Mouse (Mus musculus) telencephalon, adult 2 months (tissue): ENCODE data around the gene Psmc3ip.

Experiments used
- DNase-seq: peaks from one replicate; pipeline ENCODE4 v3.0.0-alpha.2; 2011; ENCODE audit warnings: low read depth, low spot score

Psmc3ip gene

DNA sequence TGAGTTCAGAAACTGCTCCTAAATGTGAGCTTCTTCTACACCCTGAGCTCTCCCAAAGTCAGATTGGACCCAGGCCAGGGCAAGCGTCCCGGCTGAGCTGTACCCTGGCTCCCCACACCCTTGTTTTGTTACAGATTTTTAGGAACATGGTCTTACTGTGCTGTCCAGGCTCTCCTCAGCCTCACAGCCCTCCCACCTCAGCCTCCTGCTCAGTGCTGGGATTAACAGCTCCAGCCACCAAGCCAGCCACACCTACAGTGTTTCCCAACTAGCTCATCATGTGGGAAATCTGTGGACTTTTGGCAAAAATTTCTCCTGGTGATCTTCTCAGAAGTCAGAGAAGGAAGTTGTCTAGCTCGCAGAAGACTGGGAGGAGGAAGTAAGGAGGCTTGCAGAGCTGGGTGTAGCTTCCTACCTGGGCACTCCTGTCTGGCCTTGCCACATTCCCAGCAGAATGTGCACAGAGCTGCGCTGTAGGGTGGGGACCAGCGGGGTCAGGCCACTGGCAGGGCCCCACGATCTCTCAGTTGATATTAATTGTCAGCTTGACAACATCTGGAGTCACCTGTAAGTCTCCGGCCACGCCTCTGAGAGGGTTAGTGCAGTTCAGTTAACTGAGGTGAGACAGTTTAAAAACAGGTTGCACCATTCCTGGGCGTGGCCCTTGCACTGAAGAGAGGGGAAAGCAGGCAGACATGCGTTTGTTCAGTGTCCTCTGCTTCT is 42.3 kb downstream of the Psmc3ip start:
- no peak for DNase-seq

DNA sequence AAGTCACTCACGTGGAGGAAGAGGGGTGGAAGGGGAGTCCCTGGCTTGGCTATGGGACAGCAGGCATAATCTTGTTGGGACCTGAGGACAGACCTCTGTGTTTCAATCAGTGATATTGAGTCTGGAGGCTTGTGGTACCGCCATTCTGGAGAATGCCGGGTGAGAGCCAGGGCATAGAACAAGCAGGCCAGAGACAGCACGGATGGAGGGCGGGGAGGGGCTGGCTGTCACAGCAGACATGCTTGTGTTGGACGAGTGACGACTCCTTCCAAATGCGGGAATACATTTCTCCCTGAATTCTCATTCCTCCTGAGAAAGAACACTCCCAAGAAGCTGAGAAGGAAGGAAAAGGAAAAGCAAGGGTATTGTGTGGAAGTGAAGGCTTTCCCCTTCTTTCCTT is 43.6 kb downstream of the Psmc3ip start:
- no peak for DNase-seq

DNA sequence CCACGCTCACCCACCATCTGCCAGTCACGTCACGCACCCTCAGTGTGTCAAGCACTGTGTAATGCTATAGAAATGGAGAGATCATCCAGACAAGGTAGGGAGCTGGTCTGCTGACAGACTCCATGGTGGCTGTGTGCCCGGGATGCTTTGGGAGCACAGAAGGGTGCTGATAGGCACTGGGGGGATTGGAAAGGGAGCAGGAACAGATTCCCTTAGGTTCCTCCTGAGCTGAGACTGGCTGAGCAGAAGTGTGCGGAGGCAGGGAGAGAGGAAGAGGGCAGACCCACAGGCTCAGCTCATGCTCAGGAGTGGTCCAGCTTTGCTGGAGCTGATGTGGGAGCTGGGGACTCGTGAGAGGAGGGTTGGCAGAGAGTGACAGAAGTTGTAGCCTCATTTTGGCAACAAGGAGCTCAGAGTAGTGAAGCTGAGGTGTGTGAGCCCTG is 44.2 kb downstream of the Psmc3ip start:
- no peak for DNase-seq

DNA sequence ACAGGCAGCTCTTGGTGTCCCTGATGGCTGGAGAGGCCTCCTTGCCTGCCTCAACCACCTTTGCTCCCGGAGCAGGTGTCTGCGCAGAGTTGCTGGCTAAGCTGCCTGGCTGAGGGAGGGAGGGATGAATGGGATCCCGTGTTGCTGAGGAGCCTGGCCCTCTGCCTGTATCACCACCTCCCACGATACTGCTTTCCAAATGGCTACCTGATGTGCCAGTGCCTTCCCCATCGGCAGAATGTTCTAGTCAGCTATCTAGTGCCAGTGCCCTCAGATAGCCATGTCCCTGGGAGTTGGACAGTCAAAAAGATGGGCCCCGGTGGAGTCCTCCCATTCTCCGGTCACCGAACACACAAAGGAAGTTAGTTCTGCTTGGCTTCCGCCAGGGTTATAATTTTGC is 44.9 kb downstream of the Psmc3ip start:
- DNase-seq = no peak

DNA sequence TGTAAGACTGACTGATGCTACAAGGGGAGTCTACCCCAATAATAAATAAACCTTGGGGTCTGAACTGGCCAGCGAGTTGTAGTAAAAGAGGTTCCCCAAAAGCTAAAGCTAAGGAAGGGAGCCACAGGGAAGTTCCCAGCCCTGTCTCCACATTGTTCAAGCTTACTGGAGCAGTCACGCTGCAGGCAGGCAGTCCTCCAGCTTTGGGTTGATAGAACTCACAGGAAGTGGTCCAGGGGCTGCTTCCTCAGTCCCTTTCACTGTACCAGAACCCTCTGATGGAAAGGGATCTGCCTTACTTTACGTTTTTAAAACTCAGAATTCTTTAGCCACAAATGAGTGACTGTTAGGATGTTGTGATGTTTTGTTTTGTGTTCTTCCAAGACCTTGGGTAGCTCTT is 47.7 kb downstream of the Psmc3ip start:
- no peak for DNase-seq

DNA sequence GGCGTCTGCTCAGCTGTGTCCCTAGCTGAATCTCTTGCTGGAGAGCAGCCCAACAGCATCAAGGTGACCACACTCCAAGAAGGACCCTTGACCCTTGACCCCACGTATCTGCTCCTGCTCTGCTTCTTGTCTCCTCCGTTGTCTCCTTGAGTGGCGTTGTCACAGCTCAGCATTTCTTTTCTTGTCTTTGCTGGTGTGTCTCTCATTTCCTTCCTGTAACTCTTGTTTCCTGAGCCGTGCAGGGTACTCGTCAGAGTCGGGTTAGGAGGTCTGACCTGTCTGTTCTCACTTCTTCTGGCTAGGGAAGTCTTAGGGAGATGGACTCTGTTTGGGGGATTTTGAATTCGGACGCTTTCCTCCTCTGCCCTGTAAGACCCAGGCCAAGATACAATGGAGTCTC is 48.8 kb downstream of the Psmc3ip start:
- no peak for DNase-seq

DNA sequence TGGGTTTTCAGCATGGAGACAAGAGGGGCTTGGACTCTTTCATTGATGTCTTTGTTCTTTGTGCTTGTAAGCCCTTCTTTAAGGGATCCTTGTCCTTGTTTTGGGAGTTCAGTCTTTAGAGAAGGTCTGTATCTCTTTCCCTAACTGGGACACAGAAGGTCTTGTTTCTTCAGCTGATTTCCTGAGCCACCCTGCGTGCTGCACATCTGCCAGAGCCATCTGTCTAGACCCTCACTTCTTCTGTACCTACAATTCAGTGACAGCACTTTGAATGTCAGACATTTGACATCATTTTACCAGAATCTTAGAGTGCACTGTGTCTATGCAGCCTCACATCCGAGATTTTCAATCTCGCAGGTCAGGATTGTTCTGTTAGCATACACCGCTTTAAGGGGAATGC is 49.4 kb downstream of the Psmc3ip start:
- DNase-seq = no peak
